Mouse (Mus musculus): ENCODE measurements around the gene Pi4kb. TPM values are rescaled to one million over a fixed set of nuclear protein-coding genes. Genes with fewer than 3 reads are reported as not detected.
"Not testable (repeated sequence)": the region's sequence is repeated elsewhere in the genome, so short reads cannot be mapped to it uniquely, and the experiment has no call there.

The Pi4kb gene
- 25.0 and 30.3 TPM in 2 replicates for polyA plus RNA-seq (2015; fragmentation: Nextera tagmentation; extraction: Ambion mirVana)

DNA sequence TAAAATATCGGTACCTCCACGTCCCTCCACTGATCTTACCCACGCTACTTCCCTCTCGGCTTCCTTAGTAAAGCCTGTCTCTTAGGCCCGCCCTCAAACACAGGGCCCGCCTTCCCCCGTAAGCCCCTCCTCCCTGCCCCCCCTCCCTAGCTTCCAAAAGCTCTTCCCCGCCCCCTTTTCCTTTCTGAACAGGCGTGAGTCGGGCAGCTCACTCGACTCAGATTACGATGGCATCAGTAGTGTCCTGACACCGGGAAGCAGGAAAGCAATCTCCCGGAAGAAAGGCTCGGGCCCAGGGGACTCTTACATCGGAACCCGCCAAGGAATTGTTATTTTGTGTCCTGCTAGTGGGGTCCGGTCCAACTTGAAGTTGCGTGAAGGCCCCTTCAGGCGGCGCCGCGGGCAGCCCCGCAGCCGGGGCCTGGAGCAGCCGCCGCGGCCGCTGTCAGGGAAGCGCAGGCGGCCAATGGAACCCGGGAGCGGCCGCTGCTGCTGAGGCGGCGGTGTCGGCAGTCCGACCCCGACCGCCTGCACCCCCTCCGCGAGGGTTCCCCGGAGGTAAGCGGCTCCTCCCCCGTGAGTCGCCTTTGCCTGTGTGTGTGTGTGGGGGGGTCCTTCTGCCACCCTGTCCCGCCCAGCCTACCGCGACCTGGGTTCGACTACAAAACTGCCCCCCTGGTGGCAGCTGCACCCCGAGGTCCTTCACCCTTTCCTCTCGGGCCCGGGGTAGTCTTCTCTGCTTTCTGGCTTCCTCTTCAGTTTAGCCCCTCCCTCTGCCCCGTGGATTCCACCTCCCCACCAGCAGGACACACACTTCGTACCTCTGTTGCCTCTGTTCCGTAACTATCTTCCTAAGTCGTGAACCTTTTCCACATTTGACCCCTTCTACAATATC is at the start of gene Pi4kb:
Pi4kb (plus strand) TSS at position 204 of the 895 bp plus-strand sequence.
- Histone ChIP-seq H3K36me3 (ENCODE audit: insufficient read depth, low read length) (peaks cover 11% of the 10 kb centered on the region), H3K4me1 (ENCODE audit: insufficient read depth, low read length) (peaks cover 18% of the 10 kb centered on the region), H3K27ac (ENCODE audit: low read length) (peak within 1 kb of the TSS; percentile 96), H3K4me2 (replicated peaks; ENCODE audit: low read depth, low read length) (peak within 1 kb of the TSS; percentile 58), H3K27me3 (ENCODE audit: insufficient read depth, low read length) (no peaks in the 10 kb centered on the region), H3K9ac (replicated peaks; ENCODE audit: low read length) (peak within 1 kb of the TSS; percentile 94), H3K4me3 (ENCODE audit: low read length) (peak within 1 kb of the TSS; percentile 93), H3K9me3 (ENCODE audit: low read length) (no peaks in the 10 kb centered on the region)
- peak; percentile 93 for ATAC-seq (ENCODE audit: low FRiP score, low TSS enrichment)
- WGBS: under 1% methylated on average over 57 of the region's 57 CpGs

DNA sequence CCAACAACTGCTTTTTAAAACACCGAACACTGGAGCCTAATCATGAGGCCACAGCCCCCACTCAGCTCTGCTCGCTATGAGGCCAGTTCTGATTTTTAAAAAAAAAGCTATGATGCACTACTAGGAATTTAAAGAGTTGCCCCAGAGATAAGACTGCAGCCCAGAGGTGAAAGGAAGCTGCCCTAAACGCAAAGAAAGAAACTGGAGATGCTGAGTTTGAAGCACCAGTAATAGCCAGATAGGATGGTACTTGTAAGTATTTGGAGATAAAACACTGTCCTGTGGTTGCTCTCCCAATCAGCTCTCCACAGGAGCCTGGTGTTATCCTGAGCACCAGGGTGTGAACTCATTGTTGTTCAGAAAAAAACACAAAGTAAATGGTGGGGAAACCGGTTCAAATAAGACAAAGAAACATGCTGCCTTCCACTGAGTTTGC is 48.2 kb upstream of the Pi4kb start:
- H3K4me3 ChIP-seq (ENCODE audit: low read length); H3K27ac ChIP-seq (ENCODE audit: low read length); ATAC-seq (ENCODE audit: low FRiP score, low TSS enrichment); H3K36me3 ChIP-seq (ENCODE audit: insufficient read depth, low read length); H3K9me3 ChIP-seq (ENCODE audit: low read length); H3K9ac ChIP-seq (replicated peaks; ENCODE audit: low read length); H3K4me1 ChIP-seq (ENCODE audit: insufficient read depth, low read length); H3K27me3 ChIP-seq (ENCODE audit: insufficient read depth, low read length); H3K4me2 ChIP-seq (replicated peaks; ENCODE audit: low read depth, low read length): not testable (repeated sequence)
- WGBS: 48% methylated on average over 4 of the region's 4 CpGs

DNA sequence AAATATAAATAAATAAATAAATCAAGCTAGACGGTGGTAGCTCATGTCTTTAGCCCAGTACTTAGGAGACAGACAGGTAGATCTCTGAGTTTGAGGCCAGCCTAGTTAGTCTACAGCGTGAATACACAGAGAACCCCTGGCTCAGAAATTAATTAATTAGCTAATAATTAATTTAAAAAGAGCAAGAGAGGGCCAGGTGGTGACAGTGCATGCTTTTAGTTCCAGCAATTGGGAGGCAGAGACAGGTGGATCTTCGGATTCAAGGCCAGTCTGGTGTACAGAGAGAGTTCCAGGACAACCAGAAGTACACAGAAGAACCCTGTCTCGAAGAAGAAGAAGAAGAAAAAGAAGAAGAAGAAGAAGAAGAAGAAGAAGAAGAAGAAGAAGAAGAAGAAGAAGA is 45.6 kb upstream of the Pi4kb start:
- not testable (repeated sequence) for H3K9ac ChIP-seq (replicated peaks; ENCODE audit: low read length); ATAC-seq (ENCODE audit: low FRiP score, low TSS enrichment); H3K9me3 ChIP-seq (ENCODE audit: low read length); H3K4me3 ChIP-seq (ENCODE audit: low read length); H3K27ac ChIP-seq (ENCODE audit: low read length); H3K4me2 ChIP-seq (replicated peaks; ENCODE audit: low read depth, low read length); H3K36me3 ChIP-seq (ENCODE audit: insufficient read depth, low read length); H3K27me3 ChIP-seq (ENCODE audit: insufficient read depth, low read length)
- peaks cover 15% of the 10 kb centered on the region for H3K4me1 ChIP-seq (ENCODE audit: insufficient read depth, low read length)
- 79% methylated on average over 2 of the region's 4 CpGs for WGBS

DNA sequence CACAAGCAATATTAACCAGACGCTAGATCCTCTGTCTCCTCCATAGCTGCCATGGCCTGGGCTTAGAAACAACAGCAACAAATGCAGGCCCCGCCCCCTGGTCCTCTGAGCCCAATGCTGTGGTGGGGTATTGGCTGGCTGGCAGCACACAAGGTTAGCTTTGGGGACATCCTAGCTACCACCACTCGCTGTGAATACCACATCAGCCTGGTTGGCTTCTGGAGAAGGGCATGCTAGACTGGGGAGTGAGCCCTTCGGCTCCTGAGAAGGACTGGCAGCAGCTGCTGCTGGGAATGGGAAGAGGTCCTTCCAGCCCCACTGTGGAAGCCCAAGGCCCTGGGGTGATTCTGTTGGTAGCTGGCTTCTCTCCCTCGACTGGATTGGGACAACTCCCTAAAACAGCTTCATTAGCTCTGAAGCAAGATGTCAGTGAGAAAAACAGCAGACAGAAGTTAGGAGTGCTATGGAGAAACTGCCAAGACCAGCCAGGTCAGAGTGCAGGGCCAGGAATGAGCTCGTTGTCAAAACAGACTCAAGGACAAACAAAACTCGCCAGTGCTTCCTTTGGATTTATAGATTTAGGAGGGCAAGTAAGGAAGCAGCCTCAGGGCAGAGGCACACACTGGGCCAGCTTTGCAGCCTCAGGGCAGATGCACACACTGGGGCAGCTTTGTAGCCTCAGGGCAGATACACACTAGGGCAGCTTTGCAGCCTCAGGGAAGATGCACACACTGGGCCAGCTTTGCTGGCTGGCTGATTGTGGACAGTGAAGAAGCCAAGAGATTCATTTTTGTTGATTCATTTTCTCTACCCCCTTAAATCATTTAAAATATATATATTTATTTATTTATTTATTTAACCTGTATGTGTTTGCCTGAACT is 43.9 kb upstream of the Pi4kb start:
- not testable (repeated sequence) for H3K36me3 ChIP-seq (ENCODE audit: insufficient read depth, low read length); H3K4me3 ChIP-seq (ENCODE audit: low read length); H3K4me2 ChIP-seq (replicated peaks; ENCODE audit: low read depth, low read length); H3K9me3 ChIP-seq (ENCODE audit: low read length); H3K9ac ChIP-seq (replicated peaks; ENCODE audit: low read length); H3K27me3 ChIP-seq (ENCODE audit: insufficient read depth, low read length)
- Histone ChIP-seq H3K4me1 (ENCODE audit: insufficient read depth, low read length) (peaks cover 11% of the 10 kb centered on the region), H3K27ac (ENCODE audit: low read length) (peak overlapping the region; percentile 48; the same call in 1 of the 2 replicates)
- 0 out of 2 replicates have a peak, but pooled peaks have one; percentile 12 for ATAC-seq (ENCODE audit: low FRiP score, low TSS enrichment)
- WGBS: 41% methylated on average over 7 of the region's 7 CpGs

DNA sequence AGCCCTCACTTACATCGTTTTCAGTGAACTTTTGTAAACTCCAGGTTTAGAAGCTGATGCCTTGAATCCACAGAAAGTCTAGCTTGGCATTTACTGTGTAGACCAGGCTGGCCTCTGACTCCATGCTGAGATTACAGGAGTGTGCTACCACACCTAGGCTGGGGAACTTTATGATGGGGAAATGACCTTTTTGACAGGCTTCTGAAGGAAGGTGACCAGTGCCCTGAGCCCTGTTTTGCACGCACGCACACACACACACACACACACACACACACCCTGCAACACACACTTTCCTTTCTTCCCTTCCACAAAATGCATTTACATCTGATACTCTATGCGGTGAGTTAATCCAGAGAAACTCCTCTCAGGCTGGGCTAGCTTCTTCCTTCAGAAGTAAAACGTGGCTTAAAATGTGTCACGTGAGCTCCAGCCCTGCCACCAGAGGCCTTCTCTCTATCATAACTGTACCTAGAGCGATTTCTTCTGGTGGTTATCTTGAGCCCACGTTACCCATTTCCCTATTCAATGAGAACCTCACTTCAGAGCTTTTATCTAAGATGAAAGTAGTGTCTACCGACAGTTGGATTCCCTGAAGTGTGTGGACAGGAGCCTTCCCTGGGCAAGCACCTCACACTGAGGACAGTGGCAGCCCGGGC is 43.0 kb upstream of the Pi4kb start:
- not testable (repeated sequence) for ATAC-seq (ENCODE audit: low FRiP score, low TSS enrichment); H3K36me3 ChIP-seq (ENCODE audit: insufficient read depth, low read length); H3K4me3 ChIP-seq (ENCODE audit: low read length); H3K27me3 ChIP-seq (ENCODE audit: insufficient read depth, low read length); H3K27ac ChIP-seq (ENCODE audit: low read length); H3K4me2 ChIP-seq (replicated peaks; ENCODE audit: low read depth, low read length); H3K9ac ChIP-seq (replicated peaks; ENCODE audit: low read length); H3K9me3 ChIP-seq (ENCODE audit: low read length)
- WGBS: 81% methylated on average over 10 of the region's 10 CpGs
- H3K4me1 ChIP-seq (ENCODE audit: insufficient read depth, low read length): peaks cover 11% of the 10 kb centered on the region

DNA sequence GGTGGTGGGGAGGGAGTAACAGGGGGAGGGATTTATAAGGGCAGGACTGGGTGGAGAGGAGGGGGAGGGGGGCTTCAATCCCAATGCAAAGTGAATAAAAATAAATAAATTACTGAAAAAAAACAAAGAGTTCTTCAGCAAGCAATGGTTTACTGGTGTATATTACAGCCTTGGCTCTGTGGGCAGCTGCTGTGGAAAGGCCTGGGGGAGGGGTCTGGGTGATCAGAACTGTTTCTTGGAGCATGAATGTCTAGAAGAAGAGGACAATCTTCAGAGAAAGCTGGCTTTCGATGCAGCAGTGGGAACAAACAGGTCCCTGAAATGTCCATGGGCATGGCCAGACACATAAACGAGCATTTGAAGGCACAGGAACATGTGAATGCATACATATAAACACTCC is 42.3 kb upstream of the Pi4kb start:
- Histone ChIP-seq H3K27ac (ENCODE audit: low read length) (peak overlapping the region; percentile 95), H3K4me2 (replicated peaks; ENCODE audit: low read depth, low read length) (peak overlapping the region; percentile 49), H3K4me1 (ENCODE audit: insufficient read depth, low read length) (peaks cover 11% of the 10 kb centered on the region)
- not testable (repeated sequence) for H3K9me3 ChIP-seq (ENCODE audit: low read length); H3K9ac ChIP-seq (replicated peaks; ENCODE audit: low read length); H3K36me3 ChIP-seq (ENCODE audit: insufficient read depth, low read length); H3K27me3 ChIP-seq (ENCODE audit: insufficient read depth, low read length); H3K4me3 ChIP-seq (ENCODE audit: low read length); ATAC-seq (ENCODE audit: low FRiP score, low TSS enrichment)
- 32% methylated on average over 2 of the region's 2 CpGs for WGBS

DNA sequence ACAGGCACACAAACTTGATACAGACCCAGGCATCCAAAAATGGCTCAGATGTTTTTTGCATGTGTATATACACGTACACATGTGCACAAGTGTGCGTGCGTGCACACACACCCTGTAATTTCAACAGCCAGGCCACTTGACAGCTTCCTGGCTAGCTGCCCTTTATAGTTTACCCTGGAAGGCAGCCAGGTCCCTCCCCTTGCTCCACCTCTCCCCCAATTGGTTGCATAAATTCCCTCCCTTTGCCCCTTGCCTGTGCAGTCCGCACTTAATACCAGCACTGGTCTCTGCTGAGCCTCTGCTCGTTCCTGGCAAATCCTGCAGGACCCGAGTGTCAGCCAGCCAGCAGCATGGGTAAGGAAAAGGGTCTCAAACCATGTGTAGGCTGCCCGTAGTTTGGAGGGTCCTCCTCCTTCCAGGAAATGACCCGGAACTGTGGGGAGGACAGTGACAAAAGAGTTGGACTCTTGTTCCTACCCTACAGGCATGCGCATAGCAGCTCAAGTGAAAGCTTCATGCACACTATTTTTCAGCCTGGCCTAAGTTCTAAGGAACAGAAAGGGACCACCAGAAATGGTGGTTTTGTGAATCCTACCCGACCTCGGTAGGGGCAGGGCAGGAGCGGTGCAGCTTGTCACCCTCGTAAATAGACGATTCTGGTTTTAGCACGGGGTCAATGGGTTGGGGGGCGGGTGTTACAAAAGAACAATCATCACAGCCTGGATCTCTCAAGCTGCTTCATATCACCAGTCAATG is 41.5 kb upstream of the Pi4kb start, which contains the start of gene Selenbp1:
Selenbp1 (plus strand) TSS at position 248 of the 756 bp plus-strand sequence.
- peak within 1 kb of the TSS; percentile 49 for H3K4me2 ChIP-seq (replicated peaks; ENCODE audit: low read depth, low read length)
- no peaks in the 10 kb centered on the region for H3K36me3 ChIP-seq (ENCODE audit: insufficient read depth, low read length)
- peaks cover 11% of the 10 kb centered on the region for H3K4me1 ChIP-seq (ENCODE audit: insufficient read depth, low read length)
- 4% methylated on average over 16 of the region's 16 CpGs for WGBS
- H3K27me3 ChIP-seq (ENCODE audit: insufficient read depth, low read length): no peaks in the 10 kb centered on the region
- peak within 1 kb of the TSS; percentile 63; the same call in 1 of the 2 replicates for H3K9ac ChIP-seq (replicated peaks; ENCODE audit: low read length)
- peak within 1 kb of the TSS; percentile 47 for H3K4me3 ChIP-seq (ENCODE audit: low read length)
- peak within 1 kb of the TSS; percentile 95 for H3K27ac ChIP-seq (ENCODE audit: low read length)
- H3K9me3 ChIP-seq (ENCODE audit: low read length): no peaks in the 10 kb centered on the region
- ATAC-seq (ENCODE audit: low FRiP score, low TSS enrichment): peak; percentile 88

DNA sequence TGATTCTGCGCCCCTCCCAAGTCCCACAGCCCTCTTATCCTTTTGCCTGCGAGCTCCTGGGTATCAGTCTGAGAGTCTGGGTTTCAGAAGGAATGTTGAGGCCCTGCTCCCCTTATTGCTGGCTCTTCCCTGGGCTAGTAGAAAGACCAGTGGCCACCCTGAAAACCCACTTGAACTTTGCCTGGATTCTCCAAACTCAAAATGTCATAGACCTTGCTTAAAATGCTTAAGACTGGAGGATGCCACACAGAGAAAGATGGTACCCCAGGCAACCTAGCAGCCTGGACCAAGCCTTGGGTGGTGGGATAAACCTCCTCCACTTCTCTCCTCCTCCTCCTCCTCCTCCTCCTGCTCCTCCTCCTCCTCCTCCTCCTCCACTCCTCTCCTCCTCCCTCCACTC is 40.9 kb upstream of the Pi4kb start:
- no CpG with 5 or more reads among the region's 2 CpGs for WGBS

DNA sequence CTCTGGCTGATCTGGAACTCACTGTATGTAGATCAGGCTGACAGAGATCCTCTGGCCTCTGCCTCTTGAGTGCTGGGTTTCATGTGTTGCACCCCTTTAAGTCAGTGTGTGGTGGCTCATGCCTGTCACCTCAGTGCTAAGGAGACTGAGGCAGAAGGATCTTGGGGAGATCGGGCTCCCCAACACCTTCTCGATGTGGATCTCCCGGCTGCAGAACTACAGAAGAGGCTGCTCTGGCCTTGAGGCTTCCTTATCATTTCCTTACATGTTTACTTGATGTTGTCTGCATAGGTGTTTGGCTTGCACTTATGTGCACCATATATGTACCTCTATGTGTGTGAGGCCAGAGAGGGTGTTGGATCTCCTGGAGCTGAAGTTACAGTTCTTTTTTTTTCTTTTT is 40.0 kb upstream of the Pi4kb start:
- H3K27me3 ChIP-seq (ENCODE audit: insufficient read depth, low read length); H3K36me3 ChIP-seq (ENCODE audit: insufficient read depth, low read length); H3K4me3 ChIP-seq (ENCODE audit: low read length); ATAC-seq (ENCODE audit: low FRiP score, low TSS enrichment); H3K4me2 ChIP-seq (replicated peaks; ENCODE audit: low read depth, low read length); H3K9me3 ChIP-seq (ENCODE audit: low read length); H3K27ac ChIP-seq (ENCODE audit: low read length); H3K9ac ChIP-seq (replicated peaks; ENCODE audit: low read length): not testable (repeated sequence)
- 95% methylated on average over 3 of the region's 3 CpGs for WGBS
- peaks cover 11% of the 10 kb centered on the region for H3K4me1 ChIP-seq (ENCODE audit: insufficient read depth, low read length)

More for the DNA sequence above, 40.9 kb upstream of the Pi4kb start:
- peak overlapping the region; percentile 49 for H3K4me2 ChIP-seq (replicated peaks; ENCODE audit: low read depth, low read length)
- H3K4me1 ChIP-seq (ENCODE audit: insufficient read depth, low read length): peaks cover 11% of the 10 kb centered on the region
- H3K9ac ChIP-seq (replicated peaks; ENCODE audit: low read length); H3K36me3 ChIP-seq (ENCODE audit: insufficient read depth, low read length); H3K27me3 ChIP-seq (ENCODE audit: insufficient read depth, low read length); H3K9me3 ChIP-seq (ENCODE audit: low read length); ATAC-seq (ENCODE audit: low FRiP score, low TSS enrichment): not testable (repeated sequence)
- H3K4me3 ChIP-seq (ENCODE audit: low read length): peak overlapping the region; percentile 47; the same call in 1 of the 2 replicates
- H3K27ac ChIP-seq (ENCODE audit: low read length): peak overlapping the region; percentile 60
